Mouse (Mus musculus) mature B cell (primary cell): ENCODE data around the gene Slc3a1.

Source experiments
- in situ Hi-C: fragments of 300-500 bp; cut with MboI; formaldehyde crosslinking; loops from 2 replicates; pipeline ENCODE4 v1.14.3; 2019

Gene Slc3a1

GRCm38 (mm10) chr17:85089621-85090020, 61.4 kb downstream of the Slc3a1 start:
- in situ Hi-C loops = loop anchor here (10.0 kb wide), 1 partner anchor 135 kb away; the partner anchor contains the start of gene Ppm1b

GRCm38 (mm10) chr17:85090120-85091099, 62.2 kb downstream of the Slc3a1 start, which contains the start of the genes Prepl and Camkmt:
Gene Prepl (minus strand): TSS chr17:85090241.
Gene Camkmt (plus strand): TSS chr17:85090552.
- in situ Hi-C loops = loop anchor here (10.0 kb wide), 1 partner anchor 136 kb away; the partner anchor contains the start of gene Ppm1b

- in situ Hi-C loops = loop anchor here (10.0 kb wide), 1 partner anchor 137 kb away; the partner anchor contains the start of gene Ppm1b
Measured at GRCm38 (mm10) chr17:85091762-85092161, 63.6 kb downstream of the Slc3a1 start.

GRCm38 (mm10) chr17:85096396-85096795, 68.2 kb downstream of the Slc3a1 start:
- in situ Hi-C loops = loop anchor here (10.0 kb wide), 1 partner anchor 142 kb away; the partner anchor contains the start of gene Ppm1b

- in situ Hi-C loops = loop anchor here (10.0 kb wide), 1 partner anchor 144 kb away; the partner anchor contains the start of gene Ppm1b
Measured at GRCm38 (mm10) chr17:85098677-85099323, 70.6 kb downstream of the Slc3a1 start.

GRCm38 (mm10) chr17:85100232-85100631, 72.1 kb downstream of the Slc3a1 start:
- in situ Hi-C loops = no loop called here

GRCm38 (mm10) chr17:85101751-85102150, 73.6 kb downstream of the Slc3a1 start:
- in situ Hi-C loops = no loop called here

GRCm38 (mm10) chr17:85103310-85103709, 75.1 kb downstream of the Slc3a1 start:
- in situ Hi-C loops = no loop called here

- in situ Hi-C loops = no loop called here
Measured at GRCm38 (mm10) chr17:85110640-85111039, 82.5 kb downstream of the Slc3a1 start.

GRCm38 (mm10) chr17:85113441-85113840, 85.3 kb downstream of the Slc3a1 start:
- in situ Hi-C loops = no loop called here
